Mouse (Mus musculus) large intestine, adult 2 months (tissue): Measurements from ENCODE around the gene 1700012B07Rik. TPM values are rescaled to one million over a fixed set of nuclear protein-coding genes. Genes with fewer than 3 reads are reported as not detected.
A peak's percentile ranks its signal among the peaks of the same experiment; 100 is the strongest.

ENCODE experiments used
- DNase-seq: peaks from one replicate; pipeline ENCODE4 v3.0.0-alpha.2; 2012; ENCODE audit warnings: low read depth, low spot score
- WGBS: fragments of 180-500 bp; shearing (Covaris S2); methylation state at CpG from one replicate; pipeline ENCODE4 v1.1.7; 2018; 5-methylcytosine and 5-hydroxymethylcytosine counted together
- polyA plus RNA-seq: library from polyadenylated mRNA; depleted of rRNA; stranded (reverse); fragments of >200 nt; gene quantifications from 2 replicates; pipeline ENCODE4 v1.2.3, GENCODE M21; 2012; rRNA removed

The 1700012B07Rik gene
- polyA plus RNA-seq: 0.06 TPM in 1 of 2 replicates, not detected in the other

GRCm38 (mm10) chr11:109827946-109828345, at the start of gene 1700012B07Rik:
1700012B07Rik (minus strand) TSS chr11:109828046.
- WGBS: 69% methylated on average over 4 of the region's 4 CpGs
- DNase-seq: no peak

DNA sequence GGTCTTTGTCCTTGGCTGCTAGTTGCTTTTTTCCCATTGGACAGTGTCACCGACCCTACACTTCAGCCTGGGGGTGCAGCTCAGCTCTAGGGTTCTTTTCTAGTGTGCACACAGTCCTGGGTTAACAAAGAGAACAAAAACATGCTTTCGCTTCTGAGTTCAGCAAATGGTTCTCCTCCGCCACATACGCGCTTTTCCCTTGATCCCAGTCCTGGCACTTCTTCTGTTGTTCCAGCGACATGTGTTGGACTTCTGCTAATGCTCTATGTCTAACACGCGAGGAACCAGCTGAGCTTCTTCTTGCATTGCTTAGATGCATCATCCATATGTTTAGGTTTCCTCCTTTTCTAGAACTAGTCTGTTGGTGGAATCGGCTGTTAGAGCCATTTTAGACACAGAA, 48.9 kb upstream of the 1700012B07Rik start:
- 74% methylated on average over 9 of the region's 9 CpGs for WGBS
- no peak for DNase-seq

- 70% methylated on average over 3 of the region's 3 CpGs for WGBS
- DNase-seq: no peak
These were observed 48.0 kb upstream of the 1700012B07Rik start for GRCm38 (mm10) chr11:109875834-109876233.

DNA sequence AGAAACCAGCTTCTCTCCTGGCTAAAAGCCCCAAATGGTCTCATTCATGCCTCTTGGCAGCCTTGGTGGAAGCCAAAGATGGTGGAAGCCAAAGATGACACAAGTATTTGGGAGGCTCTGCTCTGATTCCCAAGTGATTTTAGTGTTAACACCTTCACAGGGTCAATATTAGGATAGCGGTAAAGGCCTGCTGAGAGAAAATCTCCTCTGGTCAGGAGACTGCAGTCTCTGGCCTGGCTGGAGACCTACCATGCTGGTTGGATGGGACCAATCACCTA, 47.6 kb upstream of the 1700012B07Rik start:
- WGBS: 84% methylated on average over 1 of the region's 1 CpGs
- DNase-seq: no peak

GRCm38 (mm10) chr11:109874651-109875524, 47.0 kb upstream of the 1700012B07Rik start:
- 81% methylated on average over 11 of the region's 11 CpGs for WGBS
- DNase-seq: no peak

DNA sequence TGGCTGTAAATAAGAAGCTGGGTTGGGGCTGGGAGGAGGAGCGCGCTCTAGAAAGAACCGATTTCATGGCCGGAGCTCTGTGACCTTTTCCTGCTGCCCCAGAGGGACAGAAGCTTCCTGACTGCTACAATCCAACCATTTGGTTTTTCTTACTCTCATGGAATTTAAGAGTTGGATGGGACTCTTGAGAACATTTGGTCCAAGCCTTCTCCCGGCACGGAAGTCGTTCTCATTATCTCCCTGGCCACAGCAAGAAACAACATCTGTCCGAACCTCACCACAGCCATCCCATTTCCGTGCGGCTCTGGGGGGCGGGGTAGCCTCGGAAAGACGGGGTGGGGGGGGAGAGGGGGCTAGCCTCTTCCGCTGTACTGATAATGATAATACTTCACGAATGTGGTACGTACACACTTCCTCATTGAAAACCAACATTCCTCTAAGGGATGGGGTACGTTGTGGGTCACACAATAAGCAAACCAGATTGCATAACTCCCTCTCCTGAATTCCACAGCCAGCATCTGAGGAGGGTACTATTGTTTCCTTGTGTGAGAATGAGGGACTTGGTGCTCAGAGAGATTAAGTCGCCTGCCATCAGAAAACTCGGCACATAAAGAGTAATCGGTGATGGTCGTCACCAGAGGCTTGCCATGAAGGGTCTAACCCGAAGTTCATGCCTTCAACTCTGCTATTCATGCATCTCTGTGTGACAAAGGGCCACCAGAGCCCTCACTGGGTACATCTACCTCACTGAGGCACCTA, 46.2 kb upstream of the 1700012B07Rik start:
- no peak for DNase-seq
- 74% methylated on average over 22 of the region's 22 CpGs for WGBS

- 48% methylated on average over 9 of the region's 9 CpGs for WGBS
- no peak for DNase-seq
These were observed 45.4 kb upstream of the 1700012B07Rik start for GRCm38 (mm10) chr11:109873161-109873775.

DNA sequence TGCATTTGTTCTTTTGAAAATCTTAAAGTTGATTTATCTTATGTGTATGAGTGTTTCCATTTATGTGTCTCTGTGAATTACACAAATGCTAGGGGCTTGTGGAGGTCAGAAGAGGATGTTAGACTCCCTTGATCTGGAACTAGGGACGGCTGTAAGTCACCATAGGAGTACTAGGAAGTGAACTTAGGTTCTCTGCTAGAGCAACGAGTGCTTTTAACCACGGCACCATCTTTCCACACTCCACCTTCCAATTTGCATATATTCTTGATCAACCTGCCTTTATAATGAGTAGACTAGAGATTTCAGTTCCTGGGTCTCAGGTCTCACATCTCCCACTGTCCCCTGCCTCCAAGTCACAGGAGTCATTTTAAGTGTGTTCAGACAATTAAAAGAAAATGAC, 44.8 kb upstream of the 1700012B07Rik start:
- no peak for DNase-seq
- 61% methylated on average over 3 of the region's 3 CpGs for WGBS

DNA sequence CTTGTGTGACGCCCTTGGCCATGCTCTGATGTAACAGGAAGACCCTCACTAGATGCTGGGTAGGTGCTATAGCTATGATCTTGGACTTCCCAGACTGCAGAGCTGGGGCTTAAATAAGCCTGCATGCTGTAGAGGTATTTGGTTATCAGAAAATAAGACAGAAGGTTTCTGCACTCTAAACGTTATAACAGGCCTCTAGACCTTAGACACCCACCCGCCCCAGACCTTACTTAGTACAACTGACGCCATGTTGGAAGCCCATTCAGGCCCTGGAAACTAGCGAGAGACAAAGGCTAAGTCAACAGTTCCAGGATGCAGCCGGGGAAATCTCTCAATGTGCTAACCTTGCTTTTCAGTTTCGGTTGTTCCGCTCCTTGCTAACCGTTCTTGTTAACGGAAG, 44.2 kb upstream of the 1700012B07Rik start:
- DNase-seq: no peak
- 77% methylated on average over 10 of the region's 10 CpGs for WGBS

DNA sequence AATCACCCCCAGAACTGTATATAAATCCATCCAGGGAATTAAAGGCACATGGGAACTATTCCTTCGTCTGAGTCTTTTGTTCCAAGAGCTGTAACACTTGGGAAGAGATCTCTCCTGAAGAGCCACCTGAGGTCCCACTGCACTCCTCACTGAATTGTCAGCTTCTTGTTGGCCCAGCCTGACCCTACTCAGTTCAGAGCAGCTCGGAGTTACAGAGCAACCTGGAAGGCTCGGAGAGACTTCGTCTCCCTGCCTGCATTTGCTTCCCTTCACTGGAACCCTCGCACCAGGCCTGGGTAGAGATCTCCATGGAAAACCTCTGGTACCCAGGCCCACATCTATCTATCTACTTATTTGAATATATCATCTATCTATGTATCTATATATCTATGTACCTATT, 40.0 kb upstream of the 1700012B07Rik start:
- no peak for DNase-seq
- WGBS: 84% methylated on average over 5 of the region's 5 CpGs

- 59% methylated on average over 11 of the region's 11 CpGs for WGBS
- DNase-seq: no peak
These were observed 38.8 kb upstream of the 1700012B07Rik start for GRCm38 (mm10) chr11:109866537-109867160.

GRCm38 (mm10) chr11:109865526-109865925, 37.7 kb upstream of the 1700012B07Rik start:
- WGBS: 66% methylated on average over 8 of the region's 8 CpGs
- DNase-seq: no peak

DNA sequence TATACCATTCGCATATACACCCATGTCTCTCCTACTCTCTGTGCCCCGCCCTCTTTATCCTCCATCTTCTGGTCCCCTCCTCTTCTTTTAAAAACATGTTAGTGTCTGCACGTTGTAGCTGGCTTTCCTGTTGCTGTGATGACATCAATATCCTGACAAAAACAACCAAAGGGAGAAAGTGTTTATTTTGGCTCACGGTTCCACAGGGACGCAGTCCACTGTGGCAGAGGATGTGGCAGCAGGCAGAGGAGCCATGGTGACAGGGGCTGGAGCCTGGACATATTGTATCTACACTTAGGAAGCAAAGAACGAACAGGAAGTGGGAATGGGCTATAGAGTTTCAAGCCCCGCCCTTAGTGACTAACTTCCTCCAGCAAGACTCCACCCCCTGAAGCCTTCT, 36.1 kb upstream of the 1700012B07Rik start:
- 79% methylated on average over 7 of the region's 7 CpGs for WGBS
- no peak for DNase-seq

GRCm38 (mm10) chr11:109863194-109863746, 35.4 kb upstream of the 1700012B07Rik start:
- WGBS: 68% methylated on average over 9 of the region's 9 CpGs
- peak; percentile 24 for DNase-seq

- peak; percentile 46 for DNase-seq
- 6% methylated on average over 10 of the region's 10 CpGs for WGBS
These were observed 32.7 kb upstream of the 1700012B07Rik start for GRCm38 (mm10) chr11:109860508-109860907.

- DNase-seq: no peak
- 48% methylated on average over 14 of the region's 14 CpGs for WGBS
These were observed 32.2 kb upstream of the 1700012B07Rik start for GRCm38 (mm10) chr11:109859939-109860469.

DNA sequence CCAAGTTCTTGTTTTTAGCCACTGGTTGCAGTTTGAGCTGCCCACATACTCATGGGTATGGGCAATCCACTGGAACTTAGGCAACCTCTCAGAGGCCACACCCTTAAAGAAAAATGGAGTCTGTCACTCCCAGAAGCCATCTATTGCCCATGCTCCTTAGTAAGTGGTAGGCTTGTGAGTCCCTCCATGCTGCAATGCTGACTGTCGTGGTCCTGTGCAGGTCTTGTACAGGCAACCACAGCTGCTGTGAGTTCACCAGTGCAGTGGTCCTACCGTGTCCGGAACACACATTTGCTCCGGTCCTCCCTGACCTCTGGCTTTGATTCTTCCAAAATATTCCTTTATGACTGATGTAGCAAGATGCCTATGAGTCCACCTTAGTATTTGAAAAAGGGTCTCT, 31.6 kb upstream of the 1700012B07Rik start:
- WGBS: 92% methylated on average over 4 of the region's 4 CpGs
- DNase-seq: no peak

DNA sequence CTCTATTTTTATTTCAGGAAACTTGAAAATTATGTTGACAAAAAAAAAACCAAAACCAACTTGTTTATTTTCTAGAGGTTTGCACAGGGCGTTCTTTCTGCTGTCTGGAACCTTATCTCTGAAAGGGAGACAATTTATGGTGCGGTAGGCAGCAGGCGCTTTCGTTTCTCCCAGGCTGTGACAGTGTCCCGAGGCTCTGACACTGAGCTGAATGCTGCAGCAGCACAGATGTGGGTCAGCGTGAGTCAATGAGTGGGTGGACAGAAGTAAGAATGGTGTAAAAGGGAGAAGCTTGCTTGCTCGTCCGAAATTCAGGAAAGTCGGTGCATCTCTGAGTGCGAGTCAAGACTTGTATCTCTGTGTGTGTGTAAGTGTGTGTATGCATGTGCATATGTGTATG, 29.2 kb upstream of the 1700012B07Rik start:
- 56% methylated on average over 10 of the region's 10 CpGs for WGBS

DNA sequence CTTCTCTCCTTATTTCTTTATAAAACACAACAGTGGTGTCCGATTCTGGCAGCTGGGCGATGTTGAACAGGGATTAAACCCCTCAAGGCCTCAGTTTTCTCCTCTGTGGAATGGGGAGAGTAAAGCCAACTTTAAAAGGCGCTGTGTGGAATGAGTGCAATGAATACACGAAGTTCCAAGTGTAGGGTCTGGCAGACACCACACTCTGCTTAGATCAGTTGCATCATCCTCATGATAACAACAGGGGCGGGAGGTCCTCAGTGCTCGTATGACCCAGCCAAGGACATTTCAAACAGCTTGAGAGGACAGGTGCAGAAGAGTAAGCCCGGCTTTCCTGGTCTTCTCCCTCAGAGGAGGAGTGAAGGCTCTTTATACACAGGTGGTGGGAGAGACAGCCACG, 26.2 kb upstream of the 1700012B07Rik start:
- no peak for DNase-seq
- WGBS: 65% methylated on average over 8 of the region's 8 CpGs

More for the DNA sequence above, 29.2 kb upstream of the 1700012B07Rik start:
- DNase-seq: no peak
